Mouse (Mus musculus) CH12.LX (cell line): ENCODE results near the gene Anks1.

Experiments used
- CHD2 ChIP-seq: IDR thresholded peaks from 2 replicates; pipeline ENCODE4 v1.6.1; 2011; ENCODE audit warnings: low read length, improper control_type of control experiment
- CTCF ChIP-seq, 2 experiments: IDR thresholded peaks in 1 of 2; conservative IDR thresholded peaks in 1 of 2; 2 replicates each; pipeline ENCODE4 v1.5.1; 2011 to 2012; ENCODE audit warnings: low read depth in 2 of 2, low read length in 2 of 2, improper control_type of control experiment in 1 of 2, inconsistent platforms in 1 of 2, mild to moderate bottlenecking in 1 of 2, moderate library complexity in 1 of 2
- ELF1 ChIP-seq: IDR thresholded peaks from 2 replicates; pipeline ENCODE4 v1.6.1; 2014; ENCODE audit warnings: low read depth, mild to moderate bottlenecking, inconsistent platforms, low read length, improper control_type of control experiment
- MAZ ChIP-seq: IDR thresholded peaks from 2 replicates; pipeline ENCODE4 v1.6.1; 2012; ENCODE audit warnings: low read depth, mild to moderate bottlenecking, inconsistent platforms, low read length, improper control_type of control experiment, moderate library complexity
- POLR2A ChIP-seq: IDR thresholded peaks from 2 replicates; pipeline ENCODE4 v1.6.1; 2011; ENCODE audit warnings: low read depth, mild to moderate bottlenecking, improper control_type of control experiment, low read length
- RCOR1 ChIP-seq: conservative IDR thresholded peaks from 2 replicates; pipeline ENCODE4 v1.6.1; 2012; ENCODE audit warnings: low read depth, mild to moderate bottlenecking, inconsistent platforms, low read length, improper control_type of control experiment
- SIN3A ChIP-seq: IDR thresholded peaks from 2 replicates; pipeline ENCODE4 v1.6.1; 2012; ENCODE audit warnings: low read length, improper control_type of control experiment, inconsistent platforms
- SMC3 ChIP-seq: IDR thresholded peaks from 2 replicates; pipeline ENCODE4 v1.6.1; 2011; ENCODE audit warnings: low read depth, low read length, improper control_type of control experiment

DNA sequence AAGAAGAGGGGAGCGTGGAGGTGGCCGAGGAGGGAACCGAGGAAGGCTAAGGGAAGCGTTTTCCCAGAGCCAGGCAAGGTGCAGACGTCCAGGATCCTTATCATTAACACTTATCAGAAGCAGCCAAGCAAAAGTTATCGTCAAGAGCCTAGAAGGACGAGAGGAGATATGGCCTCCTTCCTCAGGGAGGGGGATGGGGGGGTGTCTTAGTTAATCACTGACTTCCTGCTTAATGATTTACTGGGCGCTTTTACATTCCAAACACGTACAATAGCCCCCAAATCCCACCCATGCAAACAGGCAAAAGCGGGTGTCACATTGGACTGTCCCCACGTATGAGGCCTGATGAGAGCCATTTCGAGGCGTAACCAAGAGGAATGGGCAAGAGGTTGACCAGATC, 173.8 kb downstream of the Anks1 start:
- TF ChIP-seq MAZ (no peak), POLR2A (no peak), SMC3 (no peak), ELF1 (no peak), SIN3A (no peak), RCOR1 (no peak), CTCF (conservative IDR thresholded peaks at IDR 0.05 in 1 of 2, IDR thresholded peaks at IDR 0.05 in 1 of 2; ENCODE audit: low read depth in 2 of 2, low read length in 2 of 2) (no peak), CHD2 (no peak)
